In genomic region chr9:87973531-87973930, GRCm38 (mm10) we compare ENCODE assay signal across 10 mouse cellular contexts.
DNase-seq lines count a peak whose midpoint lies in the region; ATAC-seq and TF ChIP-seq lines count a peak whose summit lies in the region.
"Had no signal": no experiment of that assay in that cellular context is flagged by ENCODE, and none has a peak within 500 bp of the region (broad histone marks: within the 10 kb centered on the region; RNA-seq: fewer than 3 reads in every experiment).

No protein-coding gene starts in this region.

- H3K27me3 ChIP-seq in heart, adult 2 months (ENCODE audit: control insufficient read depth, insufficient read depth, low read length) = no peaks in the 10 kb centered on the region
- no peaks in the 10 kb centered on the region for H3K27me3 ChIP-seq in heart, embryonic 11.5 days (ENCODE audit: control insufficient read depth, insufficient read depth, low read length)
- no peaks in the 10 kb centered on the region for H3K27me3 ChIP-seq in midbrain, embryonic 12.5 days
- H3K27me3 ChIP-seq in midbrain, embryonic 15.5 days (replicated peaks) = no peaks in the 10 kb centered on the region
- no peaks in the 10 kb centered on the region for H3K27me3 ChIP-seq in small intestine, adult 2 months (ENCODE audit: control insufficient read depth, insufficient read depth, low read length)
- no peaks in the 10 kb centered on the region for H3K27me3 ChIP-seq in cerebellum, adult 2 months (ENCODE audit: control insufficient read depth, insufficient read depth, low read length)
- H3K27me3 ChIP-seq: limb, embryonic 13.5 days had no signal

- WGBS in heart, adult 2 months = 44% methylated on average over 6 of the region's 6 CpGs
- WGBS in heart, embryonic 11.5 days (ENCODE audit: insufficient replicate concordance) = 44% methylated on average over 6 of the region's 6 CpGs
- WGBS in midbrain, embryonic 12.5 days = 35% methylated on average over 6 of the region's 6 CpGs
- WGBS in midbrain, embryonic 15.5 days = 41% methylated on average over 6 of the region's 6 CpGs
- 49% methylated on average over 6 of the region's 6 CpGs for WGBS in small intestine, adult 2 months
- WGBS in cerebellum, adult 2 months = 46% methylated on average over 6 of the region's 6 CpGs

- no peaks in the 10 kb centered on the region for H3K36me3 ChIP-seq in heart, adult 2 months (ENCODE audit: control insufficient read depth, insufficient read depth, low read length)
- H3K36me3 ChIP-seq in heart, embryonic 11.5 days (ENCODE audit: control insufficient read depth, insufficient read depth, low read length) = no peaks in the 10 kb centered on the region
- no peaks in the 10 kb centered on the region for H3K36me3 ChIP-seq in midbrain, embryonic 12.5 days
- H3K36me3 ChIP-seq in midbrain, embryonic 15.5 days (replicated peaks) = no peaks in the 10 kb centered on the region
- no peaks in the 10 kb centered on the region for H3K36me3 ChIP-seq in small intestine, adult 2 months (ENCODE audit: control insufficient read depth, insufficient read depth, low read length)
- H3K36me3 ChIP-seq: limb, embryonic 13.5 days had no signal

- peaks cover 1% of the 10 kb centered on the region for H3K4me1 ChIP-seq in heart, adult 2 months (ENCODE audit: control insufficient read depth, insufficient read depth, low read length)
- H3K4me1 ChIP-seq in heart, embryonic 11.5 days (ENCODE audit: control insufficient read depth, insufficient read depth, low read length) = no peaks in the 10 kb centered on the region
- H3K4me1 ChIP-seq in midbrain, embryonic 12.5 days = no peaks in the 10 kb centered on the region
- H3K4me1 ChIP-seq in midbrain, embryonic 15.5 days = no peaks in the 10 kb centered on the region
- no peaks in the 10 kb centered on the region for H3K4me1 ChIP-seq in small intestine, adult 2 months (ENCODE audit: control insufficient read depth, insufficient read depth, insufficient read length, low read length)
- H3K4me1 ChIP-seq in cerebellum, adult 2 months (ENCODE audit: control insufficient read depth, insufficient read depth, low read length) = no peaks in the 10 kb centered on the region
- H3K4me1 ChIP-seq: limb, embryonic 13.5 days had no signal

- DNase-seq in heart, adult 2 months = no peak
- peak; percentile 8 for DNase-seq in embryo, embryonic 11.5 days (ENCODE audit: low read depth, low spot score)
- DNase-seq in right cerebral cortex, adult 2 months (ENCODE audit: low spot score in 2 of 2) = no peak
- DNase-seq in cerebellum, adult 2 months = no peak
- DNase-seq: adrenal gland, adult 2 months had no signal

- intact Hi-C loops in heart, adult 2 months (cut with DNase I) = no loop called here

- H3K27ac ChIP-seq in heart, adult 2 months = no peak overlapping the region
- no peak overlapping the region for H3K27ac ChIP-seq in heart, embryonic 11.5 days (ENCODE audit: low read depth, low read length)
- H3K27ac ChIP-seq in midbrain, embryonic 12.5 days (replicated peaks) = no peak overlapping the region
- no peak overlapping the region for H3K27ac ChIP-seq in midbrain, embryonic 15.5 days
- H3K27ac ChIP-seq in small intestine, adult 2 months (ENCODE audit: insufficient read depth, low read depth, low read length) = no peak overlapping the region
- H3K27ac ChIP-seq in cerebellum, adult 2 months (ENCODE audit: insufficient read depth, low read length) = no peak overlapping the region
- H3K27ac ChIP-seq: limb, embryonic 13.5 days had no signal

- H3K9ac ChIP-seq in heart, adult 2 months (ENCODE audit: low read depth, low read length) = no peak overlapping the region
- H3K9ac ChIP-seq in heart, embryonic 11.5 days (ENCODE audit: low read depth, low read length) = no peak overlapping the region
- no peak overlapping the region for H3K9ac ChIP-seq in midbrain, embryonic 12.5 days (replicated peaks)
- H3K9ac ChIP-seq in midbrain, embryonic 15.5 days = no peak overlapping the region
- H3K9ac ChIP-seq: limb, embryonic 13.5 days had no signal

- no peak overlapping the region for H3K4me2 ChIP-seq in heart, embryonic 11.5 days
- H3K4me2 ChIP-seq in midbrain, embryonic 12.5 days (replicated peaks) = no peak overlapping the region
- H3K4me2 ChIP-seq in midbrain, embryonic 15.5 days = no peak overlapping the region
- H3K4me2 ChIP-seq: limb, embryonic 13.5 days had no signal

- no peak for ATAC-seq in heart, embryonic 11.5 days (replicated peaks; ENCODE audit: insufficient number of reproducible peaks, low FRiP score, low TSS enrichment)
- peak; percentile 58 for ATAC-seq in midbrain, embryonic 12.5 days (ENCODE audit: low FRiP score, low read depth)
- no peak for ATAC-seq in midbrain, embryonic 15.5 days (replicated peaks)

- H3K9me3 ChIP-seq in heart, embryonic 11.5 days (replicated peaks; ENCODE audit: control insufficient read depth, low read length) = no peaks in the 10 kb centered on the region
- H3K9me3 ChIP-seq in midbrain, embryonic 12.5 days = no peaks in the 10 kb centered on the region
- H3K9me3 ChIP-seq in midbrain, embryonic 15.5 days = no peaks in the 10 kb centered on the region
- H3K9me3 ChIP-seq: limb, embryonic 13.5 days had no signal

- TF ChIP-seq EP300 in heart, adult 2 months (IDR thresholded peaks at IDR 0.05; ENCODE audit: insufficient read depth, low read depth, low read length) = no peak

- H3K4me3 ChIP-seq in heart, adult 2 months = no peak overlapping the region
- no peak overlapping the region for H3K4me3 ChIP-seq in heart, embryonic 11.5 days (ENCODE audit: low read depth, low read length)
- H3K4me3 ChIP-seq in midbrain, embryonic 12.5 days = no peak overlapping the region
- H3K4me3 ChIP-seq in midbrain, embryonic 15.5 days = no peak overlapping the region
- no peak overlapping the region for H3K4me3 ChIP-seq in small intestine, adult 2 months (ENCODE audit: low read depth, low read length)
- no peak overlapping the region for H3K4me3 ChIP-seq in cerebellum, adult 2 months (replicated peaks; ENCODE audit: insufficient read depth, low read depth, low read length)
- H3K4me3 ChIP-seq: limb, embryonic 13.5 days had no signal

- no peak for TF ChIP-seq POLR2A in heart, adult 2 months (IDR thresholded peaks at IDR 0.05; ENCODE audit: insufficient read depth, low read depth, low read length)
- no peak for TF ChIP-seq POLR2A in small intestine, adult 2 months (IDR thresholded peaks at IDR 0.05; ENCODE audit: low read depth, low read length)
- no peak for TF ChIP-seq POLR2A in cerebellum, adult 2 months (IDR thresholded peaks at IDR 0.05; ENCODE audit: borderline replicate concordance, insufficient read depth, low read length)

- TF ChIP-seq CTCF in heart, adult 2 months (IDR thresholded peaks at IDR 0.05) = peak; percentile 63
- peak; percentile 23; the same call in 1 of the 2 replicates for TF ChIP-seq CTCF in small intestine, adult 2 months (IDR thresholded peaks at IDR 0.05; ENCODE audit: extremely low read depth, insufficient read length, insufficient replicate concordance, low read depth, low read length)
- no peak for TF ChIP-seq CTCF in cerebellum, adult 2 months (IDR thresholded peaks at IDR 0.05; ENCODE audit: borderline replicate concordance, insufficient read depth, low read depth, low read length)

- H3K79me2 ChIP-seq in heart, adult 2 months (replicated peaks; ENCODE audit: control insufficient read depth, insufficient read depth, low read length) = no peaks in the 10 kb centered on the region
